19 mouse cellular contexts compared by ENCODE assay signal in genomic region chr5:73229467-73229866, GRCm38 (mm10). TPM values are rescaled to one million over a fixed set of nuclear protein-coding genes. Genes with fewer than 3 reads are reported as not detected.
A peak's percentile ranks its signal among the peaks of the same experiment; 100 is the strongest.
DNase-seq lines count a peak whose midpoint lies in the region; ATAC-seq and TF ChIP-seq lines count a peak whose summit lies in the region.
"Had no signal": no experiment of that assay in that cellular context is flagged by ENCODE, and none has a peak within 500 bp of the region (broad histone marks: within the 10 kb centered on the region; RNA-seq: fewer than 3 reads in every experiment).

No protein-coding gene starts in this region.

- no peak for ATAC-seq in heart, embryonic 12.5 days (ENCODE audit: insufficient number of reproducible peaks, low FRiP score)
- ATAC-seq in kidney, embryonic 15.5 days (replicated peaks; ENCODE audit: low FRiP score), result no peak

- intact Hi-C loops in heart, postnatal 14 days (cut with DNase I), result no loop called here

- H3K4me1 ChIP-seq in E14TG2a.4 (replicated peaks; ENCODE audit: low read depth, low read length), result peaks cover 87% of the 10 kb centered on the region
- peaks cover 77% of the 10 kb centered on the region for H3K4me1 ChIP-seq in heart, embryonic 12.5 days (replicated peaks)
- peaks cover 53% of the 10 kb centered on the region for H3K4me1 ChIP-seq in kidney, embryonic 15.5 days

- no peaks in the 10 kb centered on the region for H3K27me3 ChIP-seq in E14TG2a.4 (ENCODE audit: insufficient read depth, low read length)
- no peaks in the 10 kb centered on the region for H3K27me3 ChIP-seq in heart, embryonic 12.5 days (replicated peaks)
- H3K27me3 ChIP-seq in kidney, embryonic 15.5 days, result no peaks in the 10 kb centered on the region
- H3K27me3 ChIP-seq: limb, embryonic 12.5 days; neural tube, embryonic 12.5 days had no signal

- H3K9ac ChIP-seq in heart, embryonic 12.5 days, result no peak overlapping the region
- no peak overlapping the region for H3K9ac ChIP-seq in kidney, embryonic 15.5 days
- H3K9ac ChIP-seq: limb, embryonic 12.5 days; liver, postnatal 0 days; neural tube, embryonic 12.5 days had no signal

- no peaks in the 10 kb centered on the region for H3K9me3 ChIP-seq in E14TG2a.4 (ENCODE audit: low read length)
- no peaks in the 10 kb centered on the region for H3K9me3 ChIP-seq in heart, embryonic 12.5 days (replicated peaks)
- no peaks in the 10 kb centered on the region for H3K9me3 ChIP-seq in kidney, embryonic 15.5 days (replicated peaks)
- H3K9me3 ChIP-seq: G1E; limb, embryonic 12.5 days; neural tube, embryonic 12.5 days had no signal

- peaks cover 8% of the 10 kb centered on the region; the same call in 1 of the 2 replicates for H3K36me3 ChIP-seq in E14TG2a.4 (ENCODE audit: insufficient read depth, low read length)
- no peaks in the 10 kb centered on the region for H3K36me3 ChIP-seq in heart, embryonic 12.5 days
- no peaks in the 10 kb centered on the region for H3K36me3 ChIP-seq in kidney, embryonic 15.5 days
- H3K36me3 ChIP-seq: limb, embryonic 12.5 days; neural tube, embryonic 12.5 days had no signal

- peak; percentile 70 for DNase-seq in heart, adult 8-10 months (ENCODE audit: low spot score)
- no peak for DNase-seq in heart, postnatal 14 days
- no peak for DNase-seq in spleen, postnatal 14 days (ENCODE audit: low spot score in 2 of 2)
- DNase-seq in ovary, postnatal 14 days (ENCODE audit: low spot score), result no peak
- DNase-seq in spleen, postnatal 36 days (ENCODE audit: low spot score in 2 of 2), result no peak
- DNase-seq: adrenal gland, postnatal 25 days; B cell, adult 2 months; cerebellum, postnatal 14 days; layer of hippocampus, postnatal 36 days; liver, postnatal 0 days; midbrain, embryonic 14.5 days had no signal

- H3K27ac ChIP-seq in heart, embryonic 12.5 days (ENCODE audit: poor library complexity, severe bottlenecking), result peak overlapping the region; percentile 20; the same call in 1 of the 2 replicates
- H3K27ac ChIP-seq in kidney, embryonic 15.5 days, result peak overlapping the region; percentile 41
- H3K27ac ChIP-seq: limb, embryonic 12.5 days; macrophage; neural tube, embryonic 12.5 days; stomach, postnatal 0 days had no signal

- WGBS in heart, embryonic 12.5 days, result 52% methylated on average over 6 of the region's 6 CpGs
- 63% methylated on average over 6 of the region's 6 CpGs for WGBS in kidney, embryonic 15.5 days

- peak overlapping the region; percentile 41 for H3K4me3 ChIP-seq in E14TG2a.4 (replicated peaks; ENCODE audit: low read length)
- H3K4me3 ChIP-seq in heart, embryonic 12.5 days, result no peak overlapping the region
- H3K4me3 ChIP-seq in kidney, embryonic 15.5 days (replicated peaks), result no peak overlapping the region
- H3K4me3 ChIP-seq: limb, embryonic 12.5 days; neural tube, embryonic 12.5 days had no signal

- H3K4me2 ChIP-seq in heart, embryonic 12.5 days, result no peak overlapping the region
- H3K4me2 ChIP-seq in kidney, embryonic 15.5 days, result no peak overlapping the region
- H3K4me2 ChIP-seq: limb, embryonic 12.5 days; neural tube, embryonic 12.5 days had no signal

- no peak for TF ChIP-seq CTCF in E14TG2a.4 (conservative IDR thresholded peaks at IDR 0.05; ENCODE audit: low read length)

RNA-seq across cellular contexts. Expression of gene Fryl, which starts 27.0 kb away (rescaled TPM):
- 10 to 100 TPM; 32.7 to 38.8 (median 35.1) TPM for total RNA-seq in heart, adult 8-10 months (2022)
- total RNA-seq in heart, postnatal 14 days (2021), result 10 to 100 TPM; 45.9 to 50.9 TPM
- polyA plus RNA-seq in heart, embryonic 12.5 days (2016; fragmentation: Nextera tagmentation; extraction: Ambion mirVana), result 38.7 and 40.2 TPM in 2 replicates
- 34.4 and 34.8 TPM in 2 replicates for polyA plus RNA-seq in kidney, embryonic 15.5 days (2015; fragmentation: Nextera tagmentation; extraction: Ambion mirVana)
